Mouse (Mus musculus): ENCODE data around the gene Clip3.

Clip3 gene

DNA sequence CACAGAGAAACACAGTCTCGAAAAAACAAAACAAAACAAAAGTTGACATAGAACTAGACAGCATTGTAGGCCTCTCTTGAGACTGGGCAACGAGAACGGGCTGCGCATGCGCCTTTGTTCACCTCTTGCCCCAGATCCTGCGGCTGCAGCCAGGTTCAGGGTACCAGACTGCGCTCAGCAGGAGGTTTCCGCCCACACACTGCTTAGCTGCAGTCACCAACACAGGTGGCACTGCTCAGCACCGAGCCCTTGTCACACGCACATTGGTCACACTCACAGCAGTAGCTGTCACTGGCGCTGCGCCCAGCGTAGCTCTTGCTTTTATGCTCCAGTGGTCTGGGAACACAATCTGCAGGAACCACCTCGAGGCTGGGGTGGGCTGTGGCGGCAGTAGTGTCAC, 35.6 kb downstream of the Clip3 start:
- no peak for DNase-seq

DNA sequence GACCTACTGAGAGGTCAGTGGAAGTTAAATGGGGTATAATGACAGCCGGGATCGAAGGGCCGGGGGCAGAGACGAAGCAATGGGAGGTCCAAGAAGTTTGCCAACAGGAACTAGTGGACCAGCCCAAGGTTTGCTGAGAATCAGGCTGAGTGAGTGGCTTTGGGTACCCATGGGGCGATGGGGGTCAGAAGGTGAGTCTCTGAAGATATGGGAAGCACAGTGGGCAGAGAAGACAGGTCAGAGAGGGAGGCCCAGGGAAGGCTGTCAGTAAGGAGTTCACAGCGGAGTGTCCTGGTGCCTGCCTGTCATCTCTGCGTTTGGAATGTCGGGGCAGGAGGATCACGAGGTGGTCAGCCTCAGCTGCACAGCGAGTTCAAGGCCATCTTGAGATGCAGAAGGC, 36.9 kb downstream of the Clip3 start:
- no peak for DNase-seq

DNA sequence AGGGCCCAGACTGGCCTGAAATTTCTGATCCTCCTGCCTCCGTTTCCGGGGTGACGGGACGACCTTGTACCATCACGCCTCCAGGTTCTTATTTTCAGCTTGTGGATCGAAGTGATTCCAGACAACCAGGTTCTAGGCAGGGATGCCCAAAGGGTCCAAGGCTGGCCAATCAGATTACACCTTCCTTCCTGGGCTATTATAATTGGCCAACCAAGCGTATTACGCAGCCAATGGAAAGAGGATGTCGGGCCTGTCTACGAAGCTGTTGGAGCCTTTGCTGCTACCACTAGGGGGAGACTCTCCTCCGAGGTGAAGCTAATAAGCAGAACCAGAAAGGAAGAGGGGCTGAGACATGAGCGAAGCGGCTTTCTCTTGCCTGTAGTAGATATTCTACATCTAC, 40.4 kb downstream of the Clip3 start:
- peak; percentile 72 to 80 for DNase-seq

DNA sequence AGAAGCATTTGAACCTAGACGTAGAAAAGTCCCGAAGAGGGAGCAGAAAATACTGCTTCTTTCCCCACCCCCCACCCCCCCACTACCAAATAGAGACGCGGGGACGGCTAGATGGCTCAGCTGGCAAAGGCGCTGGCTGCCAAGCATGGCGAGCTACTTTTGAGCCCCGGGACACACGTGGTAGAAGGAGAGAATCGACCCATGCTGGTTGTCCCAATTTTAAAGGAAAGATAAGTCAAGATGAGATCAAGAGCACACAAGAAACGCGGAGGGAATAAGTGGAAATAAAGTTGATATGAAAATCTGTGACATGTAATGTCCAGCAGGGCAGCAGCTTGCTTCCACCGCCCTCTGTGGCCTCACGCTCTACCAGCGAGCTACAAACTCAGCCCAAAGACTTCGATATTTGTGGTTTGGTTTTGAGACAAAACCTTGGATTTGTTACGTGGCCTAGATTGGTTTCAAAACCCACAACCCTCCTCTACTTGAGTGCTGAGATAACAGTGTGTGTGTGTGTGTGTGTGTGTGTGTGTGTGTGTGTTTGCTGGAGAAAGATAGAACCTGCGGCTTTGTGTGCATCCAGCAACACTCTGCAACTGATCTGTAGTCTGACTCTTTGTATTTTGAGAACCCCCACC, 41.2 kb downstream of the Clip3 start:
- no peak for DNase-seq

DNA sequence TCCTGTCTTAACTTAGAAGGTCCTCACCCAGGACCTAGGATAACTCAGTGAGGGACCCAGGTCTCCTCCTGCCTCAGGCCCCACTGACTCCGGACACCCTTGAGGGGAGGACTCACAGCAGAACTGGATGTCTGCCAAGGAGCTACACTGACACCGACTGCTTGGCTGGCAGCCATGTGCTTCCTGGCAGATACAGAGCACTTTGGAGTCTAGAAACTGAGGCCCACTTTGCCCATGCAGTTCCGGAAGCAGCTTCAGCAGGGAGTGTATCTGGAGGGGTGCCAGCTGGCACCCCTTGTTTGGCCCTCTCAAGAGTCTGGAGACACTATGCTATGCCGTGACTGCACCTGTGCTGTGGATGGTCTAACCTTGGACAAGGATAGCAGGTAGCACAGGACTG, 41.9 kb downstream of the Clip3 start:
- peak; percentile 51 to 64 for DNase-seq

DNA sequence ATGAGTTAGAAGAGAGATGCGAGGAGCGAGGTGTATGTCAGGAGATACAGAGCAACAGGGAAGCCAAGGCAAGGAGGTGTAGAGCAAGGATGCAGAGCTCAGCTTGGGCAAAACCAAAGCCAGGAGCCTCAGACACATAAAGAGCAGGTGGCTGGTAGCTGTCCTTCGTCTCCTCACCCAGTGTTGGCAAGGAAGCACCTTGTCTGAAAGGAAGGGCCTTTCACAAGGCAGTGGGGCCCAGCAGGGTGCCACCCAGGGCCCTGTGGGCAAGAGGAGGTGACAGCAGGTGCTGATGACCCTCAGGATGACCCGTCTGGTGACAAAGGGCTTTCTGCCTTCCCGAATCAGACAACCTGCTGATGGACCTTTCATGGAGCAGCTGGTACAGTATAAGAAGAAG, 43.0 kb downstream of the Clip3 start:
- no peak for DNase-seq

DNA sequence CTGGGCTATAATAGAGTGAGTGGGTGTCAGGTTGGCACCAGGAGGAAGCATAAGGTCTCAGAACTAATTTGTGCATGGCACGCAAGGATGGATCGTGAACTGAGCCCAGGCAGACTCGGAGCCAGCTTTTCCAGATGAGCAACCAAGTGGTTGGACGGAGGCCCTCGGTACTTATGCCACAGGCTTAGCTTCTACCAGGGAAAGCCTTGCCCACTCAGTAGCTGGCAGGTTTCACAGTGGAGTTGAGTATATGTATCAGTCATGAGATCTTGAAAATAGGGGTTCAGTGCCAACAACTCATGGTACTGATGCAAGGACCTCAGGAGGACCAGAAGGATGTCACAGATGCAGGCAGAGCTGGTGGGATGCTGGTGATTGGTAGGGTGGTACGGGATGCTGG, 44.2 kb downstream of the Clip3 start:
- no peak for DNase-seq

DNA sequence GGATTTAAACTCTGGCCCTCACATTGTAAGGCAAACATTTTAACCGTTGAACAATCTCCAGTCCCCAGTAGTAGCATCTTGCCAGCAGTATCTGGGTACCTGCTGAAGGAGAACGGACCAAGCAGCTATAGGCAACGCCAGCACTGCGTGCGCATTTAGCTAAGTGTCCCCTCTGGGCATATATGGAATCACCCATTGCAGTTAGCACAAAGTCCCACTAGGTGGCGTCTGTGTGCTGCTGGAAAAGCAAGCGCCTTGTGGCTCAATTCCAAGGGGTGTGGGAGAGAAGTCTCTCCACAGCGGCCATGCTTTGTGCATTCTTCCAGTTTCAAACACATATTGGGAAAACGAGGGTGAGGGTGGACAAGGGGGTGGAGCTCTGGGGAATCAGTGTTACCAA, 44.9 kb downstream of the Clip3 start:
- DNase-seq: peak; percentile 73 to 81

DNA sequence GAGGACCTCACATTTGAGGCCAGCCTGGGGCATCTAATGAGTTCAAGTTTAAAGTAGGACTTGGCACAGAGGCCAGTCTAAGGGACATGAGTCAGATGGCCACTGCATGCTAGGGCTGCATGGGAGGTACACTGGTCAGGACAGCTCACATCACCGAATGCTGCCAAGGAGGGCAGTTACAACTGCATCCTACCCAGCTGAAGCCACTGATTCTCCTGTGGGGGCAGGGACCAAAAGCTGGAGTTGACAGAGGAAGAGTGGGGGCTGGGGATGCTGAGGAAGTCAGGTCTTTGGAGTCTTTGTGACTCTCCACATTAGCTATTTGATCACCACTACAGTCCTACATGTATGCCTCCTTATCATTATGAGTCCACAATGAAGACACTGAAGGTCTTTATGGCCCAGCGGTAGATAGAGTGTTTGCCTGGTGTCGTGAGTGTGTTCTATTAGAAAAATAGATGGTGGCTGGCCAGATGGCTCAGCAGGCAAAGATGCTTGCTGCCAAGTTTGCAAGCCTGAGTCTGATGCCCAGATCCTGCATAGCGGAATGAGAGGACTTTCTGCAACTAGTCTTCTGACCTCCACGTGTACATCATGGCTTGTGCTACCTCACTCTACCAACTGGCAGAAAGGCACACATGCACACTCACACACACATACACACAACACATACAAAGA, 48.0 kb downstream of the Clip3 start:
- DNase-seq: no peak

DNA sequence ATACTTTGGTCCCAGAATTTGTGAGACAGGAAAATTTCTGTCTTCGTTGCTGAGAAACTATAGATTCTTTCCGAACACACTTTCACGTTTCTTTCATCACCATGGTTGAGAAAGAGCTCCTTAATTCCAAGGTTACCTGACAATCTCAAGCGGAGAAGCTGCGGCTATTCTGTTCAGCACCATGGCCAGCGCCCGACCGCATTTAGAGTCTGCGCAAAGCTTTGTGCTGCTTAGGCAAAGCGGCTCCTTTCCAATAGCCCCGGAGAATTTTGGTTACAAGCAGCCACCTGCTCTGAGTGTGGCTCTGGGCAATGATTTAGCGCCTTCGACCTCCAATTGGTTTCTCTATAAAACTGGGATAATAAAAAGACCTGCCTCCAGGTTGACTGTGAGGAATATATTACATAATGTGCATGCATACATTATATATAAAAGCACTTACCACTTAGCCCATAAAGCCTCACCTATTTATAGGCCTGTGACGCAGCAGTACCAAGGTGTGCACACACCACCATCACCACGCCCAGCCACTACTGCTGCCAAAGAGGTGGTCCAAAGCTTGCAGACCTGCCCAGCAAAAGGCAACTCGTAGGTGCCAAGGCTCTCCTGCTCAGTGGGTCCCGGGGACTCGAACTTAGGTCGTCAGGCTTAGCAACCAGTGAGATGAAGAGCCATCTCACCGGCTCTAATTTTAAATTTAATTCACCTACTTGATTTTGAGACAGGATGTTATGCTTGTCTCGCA, 55.3 kb downstream of the Clip3 start:
- peak; percentile 45 to 59 for DNase-seq

DNA sequence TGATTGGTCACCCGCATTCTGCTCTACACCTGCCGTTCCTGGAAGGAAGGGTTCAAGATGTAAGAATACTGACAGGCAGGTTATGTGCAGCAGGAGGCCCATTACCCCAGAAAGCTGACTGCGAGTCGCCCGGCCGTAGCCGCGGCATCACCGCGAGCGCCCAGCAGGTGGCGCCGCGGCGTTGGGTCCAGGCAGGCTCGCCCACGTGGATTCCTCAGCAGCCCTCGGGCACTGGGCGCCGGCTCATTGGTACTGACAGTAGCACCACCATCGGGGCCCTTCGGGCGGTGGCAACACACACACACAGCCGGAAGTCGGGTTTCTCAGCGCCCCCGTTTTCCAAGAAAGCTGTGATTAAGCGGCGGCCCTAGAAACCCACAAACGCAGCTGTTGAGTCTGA, 56.3 kb downstream of the Clip3 start:
- DNase-seq: peak; percentile 18 to 36

DNA sequence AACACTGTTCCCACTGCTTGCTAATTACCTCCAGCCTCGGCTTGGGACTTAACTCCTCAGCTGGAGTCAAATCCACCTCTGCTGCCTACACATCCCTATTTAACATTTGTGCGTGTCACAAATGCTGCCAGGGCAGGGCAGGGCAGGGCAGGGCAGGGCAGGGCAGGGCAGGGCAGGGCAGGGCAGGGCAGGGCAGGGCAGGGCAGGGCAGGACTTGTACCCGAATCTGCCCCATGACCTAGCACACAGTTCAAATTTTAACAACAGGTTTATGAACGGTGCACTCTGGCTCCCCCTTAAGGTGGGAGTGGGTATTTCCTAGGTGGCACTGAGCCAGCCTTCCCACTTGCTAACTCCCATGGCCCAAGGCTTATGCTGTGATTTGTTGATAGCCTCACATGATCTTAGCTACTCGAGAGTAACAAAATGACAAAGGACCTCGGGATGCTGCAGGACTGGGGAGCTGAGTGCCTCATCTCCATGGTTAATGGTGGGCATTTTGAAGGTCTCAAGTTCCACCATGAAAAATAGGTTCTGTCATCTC, 61.8 kb downstream of the Clip3 start:
- peak; percentile 52 to 65 for DNase-seq

DNA sequence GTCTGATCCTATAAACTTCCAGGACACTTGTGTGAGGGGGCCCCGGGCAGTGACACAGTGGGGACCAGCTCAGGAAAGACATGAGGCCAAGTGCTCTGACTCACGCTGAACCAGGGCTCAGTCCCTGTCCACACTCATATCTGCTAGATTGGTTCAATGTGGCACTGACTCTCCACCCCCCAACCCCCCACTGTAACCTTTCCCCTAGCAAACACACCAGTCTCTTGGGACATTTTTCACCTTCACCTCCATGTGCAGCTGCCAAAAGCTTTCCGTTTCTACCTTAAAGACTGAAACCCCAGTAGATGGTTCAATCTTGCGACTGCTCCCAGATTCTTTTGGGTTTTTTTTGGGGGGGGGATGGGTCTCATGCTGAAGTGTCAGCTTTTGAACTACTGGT, 62.5 kb downstream of the Clip3 start:
- no peak for DNase-seq

Data from lung, adult 18-20 months (tissue).